ENCODE assay signal across 25 mouse cellular contexts in the genomic region with DNA sequence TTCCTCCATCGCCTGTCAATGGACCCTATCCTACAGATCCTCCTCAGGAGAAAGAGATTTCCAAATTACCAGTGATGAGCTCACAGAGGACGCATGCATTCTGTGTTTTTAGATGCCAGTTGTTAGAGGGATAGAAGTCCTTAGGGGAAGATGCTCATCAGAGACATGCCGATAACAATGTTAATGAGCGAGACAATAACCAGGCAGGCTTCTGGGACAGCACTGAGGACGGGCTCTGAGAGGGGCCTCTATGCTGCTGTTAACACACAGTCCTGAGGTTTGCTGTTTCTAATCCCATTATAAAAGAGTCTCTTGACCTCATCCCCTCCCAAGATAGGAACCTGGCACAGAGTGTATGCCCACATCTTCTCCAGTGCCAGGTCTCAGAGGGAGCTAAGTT.
"Had no signal": no experiment of that assay in that cellular context is flagged by ENCODE, and none has a peak within 500 bp of the region (broad histone marks: within the 10 kb centered on the region; RNA-seq: fewer than 3 reads in every experiment).

No protein-coding gene starts in this region.

- H3K4me2 ChIP-seq: embryonic facial prominence, embryonic 12.5 days; embryonic facial prominence, embryonic 13.5 days; embryonic facial prominence, embryonic 15.5 days; forebrain, embryonic 12.5 days; forebrain, embryonic 13.5 days; forebrain, embryonic 15.5 days had no signal

- DNase-seq: cerebellum, adult 8-10 months; cerebellum, adult 9-10 months; cerebellum, postnatal 10 days; cerebellum, postnatal 14 days; cerebellum, postnatal 25 days; cerebellum, postnatal 36 days; embryo, embryonic 11 days; forebrain, postnatal 0 days; gastrocnemius, adult 2 months; gastrocnemius, postnatal 10 days; gastrocnemius, postnatal 14 days; gastrocnemius, postnatal 25 days; gastrocnemius, postnatal 36 days had no signal

- H3K27ac ChIP-seq: embryonic facial prominence, embryonic 10.5 days; embryonic facial prominence, embryonic 12.5 days; embryonic facial prominence, embryonic 13.5 days; embryonic facial prominence, embryonic 15.5 days; forebrain, embryonic 10.5 days; forebrain, embryonic 12.5 days; forebrain, embryonic 13.5 days; forebrain, embryonic 15.5 days; gastrocnemius, adult 2 months; heart, embryonic 10.5 days had no signal

- H3K36me3 ChIP-seq: embryonic facial prominence, embryonic 10.5 days; embryonic facial prominence, embryonic 12.5 days; embryonic facial prominence, embryonic 13.5 days; embryonic facial prominence, embryonic 15.5 days; forebrain, embryonic 10.5 days; forebrain, embryonic 12.5 days; forebrain, embryonic 15.5 days had no signal

- H3K4me3 ChIP-seq: embryonic facial prominence, embryonic 10.5 days; embryonic facial prominence, embryonic 12.5 days; embryonic facial prominence, embryonic 13.5 days; embryonic facial prominence, embryonic 15.5 days; erythroblast, embryonic 14.5 days; forebrain, embryonic 10.5 days; forebrain, embryonic 12.5 days; forebrain, embryonic 13.5 days; forebrain, embryonic 15.5 days; gastrocnemius, adult 2 months; heart, embryonic 10.5 days had no signal

- H3K4me1 ChIP-seq: embryonic facial prominence, embryonic 10.5 days; embryonic facial prominence, embryonic 12.5 days; embryonic facial prominence, embryonic 13.5 days; embryonic facial prominence, embryonic 15.5 days; forebrain, embryonic 10.5 days; forebrain, embryonic 15.5 days had no signal

- H3K27me3 ChIP-seq: embryonic facial prominence, embryonic 12.5 days; embryonic facial prominence, embryonic 13.5 days; embryonic facial prominence, embryonic 15.5 days; forebrain, embryonic 12.5 days; forebrain, embryonic 13.5 days; forebrain, embryonic 15.5 days had no signal

- H3K9me3 ChIP-seq: embryonic facial prominence, embryonic 10.5 days; embryonic facial prominence, embryonic 12.5 days; embryonic facial prominence, embryonic 13.5 days; embryonic facial prominence, embryonic 15.5 days; forebrain, embryonic 10.5 days; forebrain, embryonic 12.5 days; forebrain, embryonic 13.5 days; forebrain, embryonic 15.5 days; heart, embryonic 10.5 days had no signal

- H3K9ac ChIP-seq: embryonic facial prominence, embryonic 12.5 days; embryonic facial prominence, embryonic 13.5 days; embryonic facial prominence, embryonic 15.5 days; forebrain, embryonic 12.5 days; forebrain, embryonic 13.5 days; forebrain, embryonic 15.5 days; forebrain, postnatal 0 days had no signal

- ATAC-seq: forebrain, embryonic 13.5 days; forebrain, embryonic 14.5 days; forebrain, embryonic 15.5 days; forebrain, embryonic 16.5 days; forebrain, postnatal 0 days had no signal
